Mouse (Mus musculus): ENCODE data around the gene Dgkg. TPM values are rescaled to one million over a fixed set of nuclear protein-coding genes. Genes with fewer than 3 reads are reported as not detected.

Dgkg gene
- polyA plus RNA-seq, 1 experiment from 2014 or later, result 0.86 TPM

GRCm38 (mm10) chr16:22637311-22637710 is 19.7 kb downstream of the Dgkg start:
- no peaks in the 10 kb centered on the region for H3K27me3 ChIP-seq (replicated peaks; ENCODE audit: control insufficient read depth, insufficient read depth, low read length)
- H3K9ac ChIP-seq (ENCODE audit: low read depth, low read length), result no peak overlapping the region
- no peak overlapping the region for H3K4me2 ChIP-seq
- no peak for DNase-seq (ENCODE audit: low spot score)
- WGBS, result 61% methylated on average over 3 of the region's 3 CpGs
- no peak for ATAC-seq (replicated peaks; ENCODE audit: low FRiP score)
- no peaks in the 10 kb centered on the region for H3K9me3 ChIP-seq (ENCODE audit: control insufficient read depth, low read length)
- no peak overlapping the region for H3K27ac ChIP-seq (ENCODE audit: low read depth, low read length)
- H3K4me3 ChIP-seq (ENCODE audit: low read depth, low read length), result no peak overlapping the region
- no peaks in the 10 kb centered on the region for H3K36me3 ChIP-seq (ENCODE audit: control insufficient read depth, insufficient read depth, low read length)
- H3K4me1 ChIP-seq (replicated peaks; ENCODE audit: control insufficient read depth, insufficient read depth, low read length), result no peaks in the 10 kb centered on the region

GRCm38 (mm10) chr16:22635706-22636105 is 21.3 kb downstream of the Dgkg start:
- H3K9me3 ChIP-seq (ENCODE audit: control insufficient read depth, low read length), result no peaks in the 10 kb centered on the region
- H3K27me3 ChIP-seq (replicated peaks; ENCODE audit: control insufficient read depth, insufficient read depth, low read length), result no peaks in the 10 kb centered on the region
- H3K4me3 ChIP-seq (ENCODE audit: low read depth, low read length), result no peak overlapping the region
- no peak for DNase-seq (ENCODE audit: low spot score)
- no peak overlapping the region for H3K9ac ChIP-seq (ENCODE audit: low read depth, low read length)
- no peak overlapping the region for H3K4me2 ChIP-seq
- H3K27ac ChIP-seq (ENCODE audit: low read depth, low read length), result no peak overlapping the region
- no peaks in the 10 kb centered on the region for H3K4me1 ChIP-seq (replicated peaks; ENCODE audit: control insufficient read depth, insufficient read depth, low read length)
- 56% methylated on average over 8 of the region's 8 CpGs for WGBS
- no peak for ATAC-seq (replicated peaks; ENCODE audit: low FRiP score)
- no peaks in the 10 kb centered on the region for H3K36me3 ChIP-seq (ENCODE audit: control insufficient read depth, insufficient read depth, low read length)

DNA sequence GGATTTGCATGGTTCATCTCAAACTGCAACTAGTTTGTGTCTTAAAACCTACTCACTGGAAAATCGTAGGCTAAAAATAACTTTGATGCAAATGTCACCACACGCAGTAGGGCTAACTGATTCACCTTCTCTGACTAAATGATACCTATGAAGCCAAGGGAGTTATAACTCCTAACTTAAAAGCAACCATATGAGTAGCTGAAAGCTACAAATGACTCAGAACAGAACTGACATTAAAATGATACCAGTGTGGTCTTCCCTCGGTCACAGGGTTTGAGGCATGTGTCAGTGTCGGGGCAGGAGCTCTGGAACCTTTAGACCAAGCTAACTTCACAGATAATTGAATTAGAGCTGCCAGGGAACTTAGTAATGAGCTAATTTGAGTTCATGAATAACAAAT is 24.0 kb downstream of the Dgkg start:
- DNase-seq (ENCODE audit: low spot score), result no peak
- H3K27ac ChIP-seq (ENCODE audit: low read depth, low read length), result no peak overlapping the region
- no peak for ATAC-seq (replicated peaks; ENCODE audit: low FRiP score)
- 86% methylated on average over 4 of the region's 4 CpGs for WGBS
- no peak overlapping the region for H3K4me2 ChIP-seq
- no peaks in the 10 kb centered on the region for H3K27me3 ChIP-seq (replicated peaks; ENCODE audit: control insufficient read depth, insufficient read depth, low read length)
- no peak overlapping the region for H3K9ac ChIP-seq (ENCODE audit: low read depth, low read length)
- H3K4me1 ChIP-seq (replicated peaks; ENCODE audit: control insufficient read depth, insufficient read depth, low read length), result no peaks in the 10 kb centered on the region
- no peaks in the 10 kb centered on the region for H3K36me3 ChIP-seq (ENCODE audit: control insufficient read depth, insufficient read depth, low read length)
- H3K4me3 ChIP-seq (ENCODE audit: low read depth, low read length), result no peak overlapping the region
- H3K9me3 ChIP-seq (ENCODE audit: control insufficient read depth, low read length), result no peaks in the 10 kb centered on the region

- no peak overlapping the region for H3K4me2 ChIP-seq
- WGBS, result 76% methylated on average over 4 of the region's 4 CpGs
- no peak overlapping the region for H3K27ac ChIP-seq (ENCODE audit: low read depth, low read length)
- ATAC-seq (replicated peaks; ENCODE audit: low FRiP score) (no peak), DNase-seq (ENCODE audit: low spot score) (no peak)
- no peaks in the 10 kb centered on the region for H3K4me1 ChIP-seq (replicated peaks; ENCODE audit: control insufficient read depth, insufficient read depth, low read length)
- H3K9me3 ChIP-seq (ENCODE audit: control insufficient read depth, low read length), result no peaks in the 10 kb centered on the region
- H3K9ac ChIP-seq (ENCODE audit: low read depth, low read length), result no peak overlapping the region
- no peaks in the 10 kb centered on the region for H3K36me3 ChIP-seq (ENCODE audit: control insufficient read depth, insufficient read depth, low read length)
- no peak overlapping the region for H3K4me3 ChIP-seq (ENCODE audit: low read depth, low read length)
- H3K27me3 ChIP-seq (replicated peaks; ENCODE audit: control insufficient read depth, insufficient read depth, low read length), result no peaks in the 10 kb centered on the region
Observed at GRCm38 (mm10) chr16:22630351-22630750, 26.7 kb downstream of the Dgkg start.

DNA sequence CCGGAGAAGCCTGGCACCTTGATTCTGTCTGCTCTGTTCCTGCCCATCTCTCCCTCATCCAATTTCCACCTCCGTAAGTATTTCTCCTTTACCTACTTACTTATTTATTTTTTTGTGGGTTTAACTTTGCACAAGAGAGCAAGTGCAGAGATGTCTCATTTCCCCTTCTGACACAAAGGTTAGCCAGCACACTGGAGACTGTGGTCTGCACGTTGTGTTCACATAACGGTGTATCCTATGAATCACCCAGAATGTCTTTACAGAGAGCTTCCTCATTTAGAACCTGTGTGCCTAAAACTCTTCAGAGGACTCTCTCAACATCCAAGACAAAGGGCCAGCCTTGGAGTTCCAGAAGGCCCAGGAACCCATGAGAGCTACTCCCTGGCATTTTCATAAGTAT is 27.1 kb downstream of the Dgkg start:
- no peak overlapping the region for H3K9ac ChIP-seq (ENCODE audit: low read depth, low read length)
- no peaks in the 10 kb centered on the region for H3K36me3 ChIP-seq (ENCODE audit: control insufficient read depth, insufficient read depth, low read length)
- H3K4me3 ChIP-seq (ENCODE audit: low read depth, low read length), result no peak overlapping the region
- no peaks in the 10 kb centered on the region for H3K9me3 ChIP-seq (ENCODE audit: control insufficient read depth, low read length)
- H3K4me1 ChIP-seq (replicated peaks; ENCODE audit: control insufficient read depth, insufficient read depth, low read length), result no peaks in the 10 kb centered on the region
- no peak overlapping the region for H3K4me2 ChIP-seq
- ATAC-seq (replicated peaks; ENCODE audit: low FRiP score) (no peak), DNase-seq (ENCODE audit: low spot score) (no peak)
- H3K27me3 ChIP-seq (replicated peaks; ENCODE audit: control insufficient read depth, insufficient read depth, low read length), result no peaks in the 10 kb centered on the region
- H3K27ac ChIP-seq (ENCODE audit: low read depth, low read length), result no peak overlapping the region
- WGBS, result 64% methylated on average over 4 of the region's 4 CpGs

- H3K9me3 ChIP-seq (ENCODE audit: control insufficient read depth, low read length), result no peaks in the 10 kb centered on the region
- DNase-seq (ENCODE audit: low spot score) (no peak), ATAC-seq (replicated peaks; ENCODE audit: low FRiP score) (no peak)
- no peak overlapping the region for H3K9ac ChIP-seq (ENCODE audit: low read depth, low read length)
- no peaks in the 10 kb centered on the region for H3K36me3 ChIP-seq (ENCODE audit: control insufficient read depth, insufficient read depth, low read length)
- no peaks in the 10 kb centered on the region for H3K27me3 ChIP-seq (replicated peaks; ENCODE audit: control insufficient read depth, insufficient read depth, low read length)
- H3K27ac ChIP-seq (ENCODE audit: low read depth, low read length), result no peak overlapping the region
- H3K4me3 ChIP-seq (ENCODE audit: low read depth, low read length), result no peak overlapping the region
- H3K4me2 ChIP-seq, result no peak overlapping the region
- H3K4me1 ChIP-seq (replicated peaks; ENCODE audit: control insufficient read depth, insufficient read depth, low read length), result no peaks in the 10 kb centered on the region
- 77% methylated on average over 5 of the region's 5 CpGs for WGBS
Observed at GRCm38 (mm10) chr16:22625987-22626386, 31.0 kb downstream of the Dgkg start.

- no peak overlapping the region for H3K27ac ChIP-seq (ENCODE audit: low read depth, low read length)
- H3K4me2 ChIP-seq, result no peak overlapping the region
- H3K9ac ChIP-seq (ENCODE audit: low read depth, low read length), result no peak overlapping the region
- H3K27me3 ChIP-seq (replicated peaks; ENCODE audit: control insufficient read depth, insufficient read depth, low read length), result no peaks in the 10 kb centered on the region
- H3K4me1 ChIP-seq (replicated peaks; ENCODE audit: control insufficient read depth, insufficient read depth, low read length), result no peaks in the 10 kb centered on the region
- no peak overlapping the region for H3K4me3 ChIP-seq (ENCODE audit: low read depth, low read length)
- WGBS, result 72% methylated on average over 5 of the region's 5 CpGs
- ATAC-seq (replicated peaks; ENCODE audit: low FRiP score) (no peak), DNase-seq (ENCODE audit: low spot score) (no peak)
- H3K9me3 ChIP-seq (ENCODE audit: control insufficient read depth, low read length), result no peaks in the 10 kb centered on the region
- no peaks in the 10 kb centered on the region for H3K36me3 ChIP-seq (ENCODE audit: control insufficient read depth, insufficient read depth, low read length)
Observed at GRCm38 (mm10) chr16:22625412-22625811, 31.6 kb downstream of the Dgkg start.

GRCm38 (mm10) chr16:22622286-22622685 is 34.7 kb downstream of the Dgkg start:
- H3K36me3 ChIP-seq (ENCODE audit: control insufficient read depth, insufficient read depth, low read length), result no peaks in the 10 kb centered on the region
- H3K4me2 ChIP-seq, result no peak overlapping the region
- 44% methylated on average over 9 of the region's 9 CpGs for WGBS
- H3K9me3 ChIP-seq (ENCODE audit: control insufficient read depth, low read length), result no peaks in the 10 kb centered on the region
- no peak overlapping the region for H3K4me3 ChIP-seq (ENCODE audit: low read depth, low read length)
- H3K27me3 ChIP-seq (replicated peaks; ENCODE audit: control insufficient read depth, insufficient read depth, low read length), result no peaks in the 10 kb centered on the region
- DNase-seq (ENCODE audit: low spot score) (no peak), ATAC-seq (replicated peaks; ENCODE audit: low FRiP score) (no peak)
- no peak overlapping the region for H3K9ac ChIP-seq (ENCODE audit: low read depth, low read length)
- H3K27ac ChIP-seq (ENCODE audit: low read depth, low read length), result no peak overlapping the region
- H3K4me1 ChIP-seq (replicated peaks; ENCODE audit: control insufficient read depth, insufficient read depth, low read length), result no peaks in the 10 kb centered on the region

DNA sequence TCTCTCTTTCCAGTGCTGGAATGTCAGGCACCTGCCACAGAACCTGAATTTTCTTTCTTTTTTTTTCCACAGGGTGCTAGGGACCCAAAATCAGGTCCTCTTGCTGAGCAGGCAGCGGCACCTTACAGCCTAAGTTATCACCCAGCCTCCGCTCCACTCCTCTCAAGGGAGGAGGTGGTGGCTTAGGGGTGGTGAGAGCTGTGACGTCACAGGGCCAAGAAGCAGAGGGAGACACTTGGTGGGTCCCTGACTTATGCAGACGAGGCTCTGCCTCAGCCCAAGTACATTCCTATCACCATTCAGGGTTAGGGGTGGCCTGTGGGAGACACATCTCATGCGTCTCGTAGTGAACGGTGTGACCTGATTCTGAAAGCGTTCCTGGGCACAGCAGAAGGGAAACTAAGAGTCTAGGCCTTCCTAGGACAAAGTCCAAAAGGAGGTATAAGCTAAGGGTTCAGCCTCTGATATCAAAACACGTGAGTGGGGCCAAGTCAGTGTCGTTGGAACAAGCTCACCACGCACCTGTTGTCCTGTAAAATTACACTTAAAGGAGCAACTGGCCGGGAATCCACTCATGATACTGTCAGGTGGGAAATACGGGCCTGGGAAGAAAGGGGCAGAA is 35.6 kb downstream of the Dgkg start:
- no peak overlapping the region for H3K4me3 ChIP-seq (ENCODE audit: low read depth, low read length)
- no peak overlapping the region for H3K9ac ChIP-seq (ENCODE audit: low read depth, low read length)
- no peaks in the 10 kb centered on the region for H3K4me1 ChIP-seq (replicated peaks; ENCODE audit: control insufficient read depth, insufficient read depth, low read length)
- DNase-seq (ENCODE audit: low spot score) (no peak), ATAC-seq (replicated peaks; ENCODE audit: low FRiP score) (no peak)
- H3K27ac ChIP-seq (ENCODE audit: low read depth, low read length), result no peak overlapping the region
- no peaks in the 10 kb centered on the region for H3K27me3 ChIP-seq (replicated peaks; ENCODE audit: control insufficient read depth, insufficient read depth, low read length)
- H3K9me3 ChIP-seq (ENCODE audit: control insufficient read depth, low read length), result no peaks in the 10 kb centered on the region
- H3K4me2 ChIP-seq, result no peak overlapping the region
- WGBS, result 77% methylated on average over 13 of the region's 13 CpGs
- H3K36me3 ChIP-seq (ENCODE audit: control insufficient read depth, insufficient read depth, low read length), result no peaks in the 10 kb centered on the region
